Mouse (Mus musculus) ES-E14 (cell line): ENCODE results near the gene Slc6a5.

ENCODE experiments used
- HCFC1 ChIP-seq: IDR thresholded peaks from 2 replicates; pipeline ENCODE4 v1.6.1; 2012; ENCODE audit warnings: low read length, inconsistent platforms, borderline replicate concordance; ENCODE audit not compliant: insufficient read depth
- MAFK ChIP-seq: IDR thresholded peaks from 2 replicates; pipeline ENCODE4 v1.6.1; 2014; ENCODE audit warnings: mild to moderate bottlenecking, low read depth, low read length, inconsistent platforms; ENCODE audit not compliant: insufficient read depth
- ZC3H11A ChIP-seq: IDR thresholded peaks from 2 replicates; pipeline ENCODE4 v1.6.1; 2012; ENCODE audit warnings: low read depth, mild to moderate bottlenecking, inconsistent platforms, low read length, borderline replicate concordance
- ZNF384 ChIP-seq: IDR thresholded peaks from 2 replicates; pipeline ENCODE4 v1.6.1; 2012; ENCODE audit warnings: low read depth, low read length, inconsistent platforms

- no peak for TF ChIP-seq ZNF384
- TF ChIP-seq ZC3H11A: no peak
- no peak for TF ChIP-seq HCFC1
- TF ChIP-seq MAFK: no peak
These were observed 48.8 kb upstream of the Slc6a5 start for GRCm38 (mm10) chr7:49861196-49861595.
